Mouse (Mus musculus) urinary bladder, adult 2 months (tissue): ENCODE results near the gene Gm20388. TPM values are rescaled to one million over a fixed set of nuclear protein-coding genes. Genes with fewer than 3 reads are reported as not detected.

ENCODE experiments used
- DNase-seq: peaks from one replicate; pipeline ENCODE4 v3.0.0; 2022; ENCODE audit warnings: low spot score
- polyA plus RNA-seq: library from polyadenylated mRNA; depleted of rRNA; stranded (reverse); fragments of >200 nt; gene quantifications from 2 replicates; pipeline ENCODE4 v1.2.3, GENCODE M21; 2012

Gm20388 gene
- polyA plus RNA-seq, 1 experiment: 50.2 TPM

GRCm38 (mm10) chr8:121811502-121811901, 1900.9 kb downstream of the Gm20388 start:
- no peak for DNase-seq

- DNase-seq: no peak
Measured at GRCm38 (mm10) chr8:121811931-121812570, 1901.4 kb downstream of the Gm20388 start.

- no peak for DNase-seq
Measured at GRCm38 (mm10) chr8:121818226-121818625, 1907.6 kb downstream of the Gm20388 start.

DNA sequence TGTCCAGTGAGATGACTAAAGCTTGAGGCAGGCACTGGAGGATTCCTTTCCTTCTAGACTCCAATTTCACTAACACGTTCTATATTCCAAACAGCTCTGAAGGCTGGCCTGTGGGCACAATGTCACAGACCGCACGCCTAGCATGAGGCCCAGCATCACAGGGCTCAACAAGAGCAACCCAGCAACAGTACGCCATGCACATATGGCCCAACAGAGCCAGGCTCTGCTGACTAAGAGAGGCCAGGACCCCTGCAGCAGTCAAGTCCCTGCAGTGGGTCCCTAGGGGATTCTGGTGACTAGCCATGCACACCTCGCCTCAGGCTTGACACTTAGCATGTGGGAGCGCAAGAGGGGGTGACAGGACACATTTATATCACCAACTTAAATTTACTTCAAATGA, 1910.2 kb downstream of the Gm20388 start:
- no peak for DNase-seq

DNA sequence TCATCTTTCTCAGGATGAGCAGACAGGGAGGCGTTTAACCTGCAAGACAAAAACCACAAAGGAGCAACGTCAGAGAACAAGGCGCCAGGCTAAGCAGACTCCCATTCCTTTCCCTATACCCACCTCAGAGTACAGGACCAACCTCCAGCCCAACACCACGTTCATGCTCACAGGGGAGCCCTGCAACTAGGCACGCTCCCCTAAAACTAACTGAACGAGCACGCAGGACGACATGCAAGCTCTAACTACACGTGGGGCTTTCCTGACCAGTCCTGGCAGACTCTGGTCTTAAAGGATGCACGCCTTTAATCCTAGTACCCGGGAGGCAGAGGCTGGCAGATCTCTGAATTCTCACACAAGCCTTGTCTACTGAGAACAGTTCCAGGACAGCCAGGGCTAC, 1910.7 kb downstream of the Gm20388 start:
- no peak for DNase-seq

GRCm38 (mm10) chr8:121821770-121822169, 1911.1 kb downstream of the Gm20388 start:
- no peak for DNase-seq

- DNase-seq: no peak
Measured at GRCm38 (mm10) chr8:121827726-121828125, 1917.1 kb downstream of the Gm20388 start.

DNA sequence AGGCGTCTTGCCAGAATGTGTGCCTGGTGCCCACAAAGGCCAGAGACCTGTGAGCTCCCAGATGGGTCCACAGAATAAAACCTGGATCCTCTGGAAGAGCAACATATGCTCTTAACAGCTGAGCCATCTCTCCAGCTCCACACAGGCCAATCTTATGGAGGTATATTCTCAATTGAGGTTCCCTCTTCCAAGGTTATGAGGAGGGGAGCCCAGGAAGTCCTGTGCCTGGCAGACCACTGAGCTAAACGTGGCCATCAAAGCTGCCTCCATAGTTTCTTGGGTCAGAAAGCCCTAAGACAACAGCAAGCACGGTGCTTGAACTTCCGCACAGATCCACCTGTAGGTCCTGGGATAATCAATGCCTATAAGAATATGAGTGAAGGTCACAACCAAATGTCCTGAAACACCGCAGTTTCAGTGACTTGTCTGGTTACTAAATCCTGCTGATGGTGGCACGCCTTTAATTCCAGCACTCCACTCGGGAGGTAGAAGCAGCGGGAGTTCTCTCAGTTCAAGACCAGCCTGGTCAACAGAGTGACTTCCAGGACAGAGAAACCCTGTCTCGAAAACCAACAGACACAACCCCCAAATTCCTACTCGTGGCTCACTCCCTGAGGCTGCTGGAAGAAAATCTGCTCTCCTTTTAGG, 1917.9 kb downstream of the Gm20388 start:
- no peak for DNase-seq

DNA sequence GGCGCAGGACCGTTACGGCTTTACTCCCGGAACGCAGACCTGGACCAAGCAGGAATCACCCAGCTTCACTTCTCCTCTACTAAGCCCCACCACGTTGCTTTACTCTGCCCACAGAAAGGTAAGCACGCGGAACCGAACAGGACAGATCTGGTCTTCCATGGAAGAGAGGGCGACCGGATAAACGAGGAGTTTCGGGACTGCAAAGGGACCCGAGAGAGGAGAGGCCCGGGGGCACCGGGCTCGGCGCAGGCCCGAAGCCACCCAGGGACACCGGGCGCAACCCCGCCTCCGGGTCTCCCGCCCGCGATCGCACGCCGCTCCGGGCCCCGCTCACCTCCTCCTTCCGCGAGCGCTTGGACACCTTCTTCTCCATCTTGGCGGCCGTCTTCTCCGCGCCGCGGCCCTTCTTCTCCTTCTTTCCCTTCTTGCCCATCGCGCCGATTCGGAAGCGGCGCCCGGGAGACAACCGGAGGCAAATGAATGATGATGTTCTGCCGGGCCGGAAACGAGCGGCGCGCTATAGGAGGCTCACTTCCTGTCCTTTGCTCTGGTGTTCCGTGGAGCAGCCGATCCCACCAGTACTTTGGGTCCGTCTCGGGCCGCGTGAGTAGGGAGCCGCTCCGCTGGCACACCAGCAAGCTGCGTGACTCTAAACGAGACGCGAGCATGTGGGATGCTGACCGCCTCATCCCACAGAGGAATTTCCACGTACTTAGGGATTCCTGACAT, 1918.6 kb downstream of the Gm20388 start, which contains the start of gene Klhdc4:
TSS of gene Klhdc4 (minus strand) at position 522 of the 729 bp plus-strand sequence.
- peak; percentile 77 for DNase-seq

GRCm38 (mm10) chr8:121829777-121830362, 1919.2 kb downstream of the Gm20388 start:
- no peak for DNase-seq

GRCm38 (mm10) chr8:121832061-121832460, 1921.4 kb downstream of the Gm20388 start:
- no peak for DNase-seq

- no peak for DNase-seq
Measured at GRCm38 (mm10) chr8:121832503-121832902, 1921.9 kb downstream of the Gm20388 start.

DNA sequence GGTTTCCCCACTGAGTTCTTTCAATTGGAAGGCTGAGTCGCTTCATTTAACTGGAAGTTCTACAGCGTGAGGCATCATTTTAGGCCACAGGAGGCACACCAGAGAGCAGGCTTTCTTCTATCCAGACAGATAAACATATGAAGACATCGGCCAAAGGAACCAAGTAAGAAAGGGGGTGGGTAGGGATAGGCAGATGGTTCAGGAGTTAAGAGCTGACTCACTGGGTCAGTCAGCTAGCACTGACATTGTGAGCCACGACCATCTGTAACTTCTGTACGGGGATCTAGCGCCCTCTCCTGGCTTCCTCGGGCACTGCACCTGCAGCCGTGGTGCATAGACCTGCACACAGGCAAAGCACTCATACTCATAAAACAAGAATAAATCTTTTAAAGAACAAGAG, 1930.6 kb downstream of the Gm20388 start:
- DNase-seq: no peak

- DNase-seq: no peak
Measured at GRCm38 (mm10) chr8:121842064-121842955, 1931.7 kb downstream of the Gm20388 start.

DNA sequence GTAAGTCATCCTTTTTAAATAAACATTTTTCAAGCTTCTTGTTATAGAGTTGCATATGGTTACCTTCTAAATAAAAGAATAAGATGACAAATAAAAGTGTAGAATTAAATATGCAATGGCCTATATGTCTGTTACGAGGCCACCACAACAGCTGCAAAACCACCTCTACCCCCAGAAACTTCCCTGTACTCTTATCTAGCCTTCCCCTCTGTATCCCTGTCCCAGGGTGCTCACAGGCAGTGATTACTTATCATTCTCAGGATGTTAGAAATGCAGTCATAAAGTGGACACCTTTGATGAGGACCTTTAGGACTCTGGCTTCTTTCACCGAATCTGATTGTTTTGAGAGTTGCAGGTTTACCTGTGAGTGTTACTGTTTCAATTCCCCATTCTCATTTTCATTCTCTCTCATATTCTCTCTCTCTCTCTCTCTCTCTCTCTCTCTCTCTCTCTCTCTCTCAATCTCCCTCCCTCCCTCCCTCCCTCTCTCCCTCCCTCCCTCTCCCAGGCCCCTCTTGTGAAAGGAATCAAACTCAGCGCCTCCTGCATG, 1932.6 kb downstream of the Gm20388 start:
- DNase-seq: no peak

- DNase-seq: no peak
Measured at GRCm38 (mm10) chr8:121844765-121845164, 1934.1 kb downstream of the Gm20388 start.

DNA sequence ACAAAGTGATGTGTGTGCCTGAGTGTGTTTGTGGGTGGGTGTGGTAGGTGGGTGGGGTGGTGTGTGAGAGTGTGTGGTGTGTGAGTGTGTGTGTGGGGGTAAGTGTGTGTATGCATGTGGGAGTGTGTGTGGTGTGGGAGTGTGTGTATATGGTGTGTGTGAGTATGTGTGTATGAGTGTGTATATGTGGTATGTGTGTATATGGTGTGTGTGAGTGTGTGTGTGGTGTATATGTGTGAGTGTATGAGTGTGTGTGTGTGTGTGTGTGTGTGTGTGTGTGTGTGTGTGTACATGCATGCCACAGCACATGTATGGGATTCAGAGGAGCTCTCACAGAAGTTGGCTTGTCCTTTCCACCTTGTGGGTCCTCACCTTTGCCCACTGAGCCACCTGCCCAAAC, 1936.2 kb downstream of the Gm20388 start:
- DNase-seq: no peak

- no peak for DNase-seq
Measured at GRCm38 (mm10) chr8:121847261-121847822, 1936.7 kb downstream of the Gm20388 start.

- no peak for DNase-seq
Measured at GRCm38 (mm10) chr8:121847987-121848386, 1937.3 kb downstream of the Gm20388 start.

- no peak for DNase-seq
Measured at GRCm38 (mm10) chr8:121848495-121848894, 1937.9 kb downstream of the Gm20388 start.

DNA sequence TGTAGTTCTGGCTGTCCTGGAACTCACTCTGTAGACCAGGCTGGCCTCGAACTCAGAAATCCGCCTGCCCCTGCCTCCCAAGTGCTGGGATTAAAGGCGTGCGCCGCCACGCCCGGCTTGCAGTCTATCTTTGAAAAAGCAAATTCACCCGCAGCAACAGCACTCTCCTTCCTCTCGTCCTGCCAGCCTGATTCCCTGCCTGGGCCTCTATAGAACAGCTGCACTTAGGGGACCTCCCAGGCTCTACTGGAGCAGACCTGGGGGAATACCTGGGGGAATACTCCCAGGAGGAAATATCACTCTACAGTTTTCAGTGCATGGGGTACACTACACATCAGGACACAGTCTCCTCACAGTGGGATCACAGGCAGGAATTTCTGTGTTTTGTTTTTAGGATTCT, 1938.7 kb downstream of the Gm20388 start:
- DNase-seq: no peak
